Mouse (Mus musculus) C3H10T1/2 (cell line): ENCODE results near the gene Fam219b. TPM values are rescaled to one million over a fixed set of nuclear protein-coding genes. Genes with fewer than 3 reads are reported as not detected.

Experiments
- polyA plus RNA-seq, 2 experiments: library from polyadenylated mRNA; unstranded; fragments of >200 nt; fragmentation: generic; extraction: Trizol; gene quantifications; one replicate each; pipeline ENCODE4 v1.2.1; 2012; ENCODE audit warnings: missing spikeins in 2 of 2

Fam219b gene
- 10 to 100 TPM in 1 of 2 experiments, 1 to 10 TPM in 1; 5.1 to 17.4 TPM for polyA plus RNA-seq

GRCm38 (mm10) chr9:57537044-57537727, at the start of gene Fam219b:
Fam219b (plus strand) TSS chr9:57537528.

GRCm38 (mm10) chr9:57503622-57504380, 33.5 kb upstream of the Fam219b start, which contains the start of gene Rpp25:
Rpp25 (plus strand) TSS chr9:57504026.

GRCm38 (mm10) chr9:57521056-57521911, 16.0 kb upstream of the Fam219b start, which contains the start of gene Cox5a:
Cox5a (plus strand) TSS chr9:57521274.

GRCm38 (mm10) chr9:57552139-57552887, 15.0 kb downstream of the Fam219b start, which contains the start of gene Mpi:
Mpi (minus strand) TSS chr9:57552763.

GRCm38 (mm10) chr9:57560861-57561710, 23.8 kb downstream of the Fam219b start, which contains the start of gene Scamp2:
Scamp2 (plus strand) TSS chr9:57560943.

GRCm38 (mm10) chr9:57589224-57590126, 52.1 kb downstream of the Fam219b start, which contains the start of gene Ulk3:
Ulk3 (plus strand) TSS chr9:57589452.

Other genes with a start within 250 kb of the Fam219b start
- 10 to 100 TPM; 13.5 to 29.4 TPM for gene Ppcdc, start 97.4 kb upstream of the Fam219b start, polyA plus RNA-seq
- 1 to 10 TPM; 2.9 to 6.9 TPM for gene Scamp5, start 69.5 kb upstream of the Fam219b start, polyA plus RNA-seq
- gene Rpp25, start 33.5 kb upstream of the Fam219b start, polyA plus RNA-seq: under 1 TPM; 0.02 to 0.05 TPM
- gene Cox5a, start 16.3 kb upstream of the Fam219b start, polyA plus RNA-seq: 100 to 1,000 TPM; 315 to 450 TPM
- 10 to 100 TPM; 24.2 to 27.6 TPM for gene Mpi, start 15.2 kb downstream of the Fam219b start, polyA plus RNA-seq
- 10 to 100 TPM; 19.6 to 33.6 TPM for gene Scamp2, start 23.4 kb downstream of the Fam219b start, polyA plus RNA-seq
- 1 to 10 TPM in 1 of 2 experiments, under 1 TPM in 1; 0.68 to 9.3 TPM for gene Ulk3, start 51.9 kb downstream of the Fam219b start, polyA plus RNA-seq
- gene Cplx3, start 68.8 kb downstream of the Fam219b start, polyA plus RNA-seq: under 1 TPM in 1 of 2 experiments, not detected in 1; 0.07 TPM
- under 1 TPM; 0.05 to 0.18 TPM for gene Lman1l, start 83.2 kb downstream of the Fam219b start, polyA plus RNA-seq
- gene Csk, start 116.1 kb downstream of the Fam219b start, polyA plus RNA-seq: 10 to 100 TPM; 59.7 to 79.1 TPM
- gene Cyp1a2, start 146.2 kb downstream of the Fam219b start, polyA plus RNA-seq: not detected
- gene Cyp1a1, start 150.4 kb downstream of the Fam219b start, polyA plus RNA-seq: under 1 TPM in 1 of 2 experiments, not detected in 1; 0.11 TPM
- 10 to 100 TPM in 1 of 2 experiments, 1 to 10 TPM in 1; 7.7 to 13.8 TPM for gene Edc3, start 171.0 kb downstream of the Fam219b start, polyA plus RNA-seq
- gene Clk3, start 228.3 kb downstream of the Fam219b start, polyA plus RNA-seq: 10 to 100 TPM; 15.2 to 38.2 TPM